Mouse (Mus musculus): Measurements from ENCODE around the gene Lrrc51. TPM values are rescaled to one million over a fixed set of nuclear protein-coding genes. Genes with fewer than 3 reads are reported as not detected.

Lrrc51 gene
- polyA plus RNA-seq, 1 experiment, result 25.0 TPM

DNA sequence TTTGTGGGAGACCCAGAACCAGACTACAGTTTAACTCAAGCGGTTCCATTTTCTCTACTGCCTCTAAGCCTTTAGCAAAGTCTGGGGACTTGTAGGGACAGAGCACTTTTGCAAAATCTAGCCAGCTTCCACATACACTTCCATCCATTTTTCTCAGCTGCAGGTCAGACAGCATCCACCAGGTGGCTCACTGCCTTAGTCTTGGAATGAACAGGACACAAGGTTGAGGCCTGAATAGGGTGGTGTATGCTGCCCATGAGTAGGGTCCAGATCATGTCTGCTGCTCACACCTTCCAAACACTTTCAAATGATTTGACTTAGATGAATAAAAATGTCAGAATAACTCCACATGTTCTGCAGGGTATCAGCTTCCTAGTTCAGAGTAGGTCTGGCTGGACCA lies 15.6 kb downstream of the Lrrc51 start:
- no peak overlapping the region for H3K27ac ChIP-seq (replicated peaks; ENCODE audit: low read depth, low read length)
- no peaks in the 10 kb centered on the region for H3K4me1 ChIP-seq (ENCODE audit: control insufficient read depth, insufficient read depth, insufficient read length, low read length)
- H3K4me3 ChIP-seq (ENCODE audit: insufficient read depth, low read depth, low read length), result no peak overlapping the region

DNA sequence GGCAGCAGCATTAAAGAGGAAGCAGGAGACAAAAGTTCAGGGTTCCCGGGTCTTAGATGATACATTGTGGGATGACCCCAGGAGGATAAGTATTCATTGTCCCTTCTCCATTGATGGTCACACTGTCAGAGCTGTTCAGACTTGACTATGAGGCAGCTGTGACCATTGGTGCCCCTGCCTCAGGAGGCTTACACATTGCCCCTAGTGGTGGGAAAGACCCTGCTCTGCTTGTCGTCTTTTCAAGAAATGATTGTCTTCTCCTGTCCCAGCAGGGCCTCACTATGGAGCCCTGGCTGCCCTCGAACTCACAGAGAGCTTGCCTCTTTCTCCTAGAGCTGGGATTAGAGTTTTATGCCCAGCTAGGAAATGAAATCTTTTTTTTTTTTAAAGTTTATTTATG lies 21.7 kb downstream of the Lrrc51 start:
- Histone ChIP-seq H3K4me3 (ENCODE audit: insufficient read depth, low read depth, low read length) (no peak overlapping the region), H3K4me1 (ENCODE audit: control insufficient read depth, insufficient read depth, insufficient read length, low read length) (peaks cover 17% of the 10 kb centered on the region), H3K27ac (replicated peaks; ENCODE audit: low read depth, low read length) (no peak overlapping the region)

- Histone ChIP-seq H3K4me3 (ENCODE audit: insufficient read depth, low read depth, low read length) (no peak overlapping the region), H3K27ac (replicated peaks; ENCODE audit: low read depth, low read length) (peak overlapping the region; percentile 78; the same call in 1 of the 2 replicates)
Observed at GRCm38 (mm10) chr7:101910138-101910537, 23.6 kb downstream of the Lrrc51 start.

DNA sequence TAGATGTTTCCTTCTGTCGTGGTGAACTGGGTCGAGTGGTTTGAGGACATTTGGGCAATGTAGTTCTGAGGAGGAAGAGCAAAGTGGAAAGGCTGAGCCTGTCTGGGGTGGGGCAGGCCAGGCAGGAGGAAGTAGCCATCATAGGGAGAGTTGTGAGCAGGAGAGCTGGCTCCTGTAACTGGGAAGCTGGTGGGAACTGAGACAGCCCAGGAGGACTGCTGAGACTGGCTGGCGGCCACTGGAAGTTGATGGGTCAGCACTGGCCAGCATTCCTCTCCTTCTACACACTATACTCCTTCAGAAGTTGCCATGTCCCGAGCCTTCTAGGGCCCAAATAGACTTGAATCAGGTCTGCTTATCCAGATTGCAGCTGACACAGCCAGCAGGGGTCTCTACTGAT lies 25.3 kb downstream of the Lrrc51 start:
- H3K4me1 ChIP-seq (ENCODE audit: control insufficient read depth, insufficient read depth, insufficient read length, low read length), result peaks cover 20% of the 10 kb centered on the region
- H3K27ac ChIP-seq (replicated peaks; ENCODE audit: low read depth, low read length), result peak overlapping the region; percentile 78
- peak overlapping the region; percentile 12; the same call in 1 of the 2 replicates for H3K4me3 ChIP-seq (ENCODE audit: insufficient read depth, low read depth, low read length)

More at GRCm38 (mm10) chr7:101910138-101910537, 23.6 kb downstream of the Lrrc51 start:
- peaks cover 20% of the 10 kb centered on the region for H3K4me1 ChIP-seq (ENCODE audit: control insufficient read depth, insufficient read depth, insufficient read length, low read length)

- Histone ChIP-seq H3K4me1 (ENCODE audit: control insufficient read depth, insufficient read depth, insufficient read length, low read length) (peaks cover 20% of the 10 kb centered on the region), H3K27ac (replicated peaks; ENCODE audit: low read depth, low read length) (peak overlapping the region; percentile 97), H3K4me3 (ENCODE audit: insufficient read depth, low read depth, low read length) (peak overlapping the region; percentile 86)
Observed at GRCm38 (mm10) chr7:101906696-101907095, 27.0 kb downstream of the Lrrc51 start.

DNA sequence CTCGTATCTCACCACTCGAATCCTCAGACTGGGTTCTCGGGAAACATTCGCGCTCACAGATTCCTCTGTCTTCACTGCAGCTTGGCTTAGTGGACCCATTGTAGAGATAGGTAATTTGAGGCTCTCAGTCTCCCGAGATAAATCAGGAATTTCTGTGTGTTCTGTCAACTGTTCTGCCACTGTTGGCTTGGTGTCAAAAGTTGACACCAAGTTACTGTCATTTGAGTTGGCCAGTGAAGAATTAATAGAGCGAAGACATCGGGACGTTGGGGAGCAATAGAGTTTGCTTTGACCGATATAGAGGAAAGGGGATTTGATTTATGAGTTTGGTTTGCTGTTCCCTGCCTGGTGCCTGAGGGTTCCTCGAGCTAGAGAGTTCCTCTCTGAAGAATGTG lies 27.4 kb downstream of the Lrrc51 start, which contains the start of gene Tomt:
Tomt (minus strand) TSS at position 73 of the 395 bp plus-strand sequence.
- H3K4me3 ChIP-seq (ENCODE audit: insufficient read depth, low read depth, low read length), result peak within 1 kb of the TSS; percentile 86
- H3K4me1 ChIP-seq (ENCODE audit: control insufficient read depth, insufficient read depth, insufficient read length, low read length), result peaks cover 20% of the 10 kb centered on the region
- H3K27ac ChIP-seq (replicated peaks; ENCODE audit: low read depth, low read length), result peak within 1 kb of the TSS; percentile 97

DNA sequence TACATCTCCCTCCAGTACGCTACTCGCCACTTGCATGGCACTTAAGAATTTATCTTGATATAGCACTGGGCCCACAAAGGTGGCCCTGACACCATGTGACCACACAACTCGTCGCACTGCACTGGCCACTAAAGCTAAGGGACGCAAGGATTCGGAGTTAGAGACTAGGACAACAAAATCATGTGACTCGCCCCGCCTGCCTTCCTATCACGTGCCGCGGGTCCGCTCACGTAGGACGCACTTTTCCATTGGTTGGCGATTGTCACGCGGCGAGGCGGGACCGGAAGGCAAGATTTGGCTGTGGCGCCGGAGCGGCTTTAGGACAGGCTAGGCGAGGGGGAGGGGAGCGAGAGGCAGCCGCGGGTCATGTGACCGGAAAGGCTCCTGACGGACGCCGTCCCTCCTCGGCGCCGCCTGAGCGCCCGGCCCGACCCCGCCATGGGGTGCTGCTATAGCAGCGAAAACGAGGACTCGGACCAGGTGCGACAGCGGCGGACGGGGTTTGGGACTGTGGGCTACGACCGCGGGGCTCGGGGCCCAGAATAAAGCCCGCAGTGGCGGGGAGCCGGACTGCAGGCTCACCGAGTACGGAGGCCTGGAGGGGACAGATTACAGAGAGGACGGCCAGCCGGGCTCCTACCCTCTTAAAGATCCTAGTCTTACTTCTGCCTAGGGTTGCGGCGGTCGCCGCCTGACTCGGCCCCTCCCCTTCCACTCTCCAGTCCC lies 28.0 kb downstream of the Lrrc51 start, which contains the start of gene Lamtor1:
Lamtor1 (plus strand) TSS at position 344 of the 726 bp plus-strand sequence.
- H3K4me3 ChIP-seq (ENCODE audit: insufficient read depth, low read depth, low read length), result peak within 1 kb of the TSS; percentile 86
- H3K4me1 ChIP-seq (ENCODE audit: control insufficient read depth, insufficient read depth, insufficient read length, low read length), result peaks cover 20% of the 10 kb centered on the region
- peak within 1 kb of the TSS; percentile 97 for H3K27ac ChIP-seq (replicated peaks; ENCODE audit: low read depth, low read length)

GRCm38 (mm10) chr7:101902846-101903245 lies 30.8 kb downstream of the Lrrc51 start:
- H3K4me1 ChIP-seq (ENCODE audit: control insufficient read depth, insufficient read depth, insufficient read length, low read length), result peaks cover 3% of the 10 kb centered on the region; the same call in 1 of the 2 replicates
- no peak overlapping the region for H3K4me3 ChIP-seq (ENCODE audit: insufficient read depth, low read depth, low read length)
- H3K27ac ChIP-seq (replicated peaks; ENCODE audit: low read depth, low read length), result no peak overlapping the region

DNA sequence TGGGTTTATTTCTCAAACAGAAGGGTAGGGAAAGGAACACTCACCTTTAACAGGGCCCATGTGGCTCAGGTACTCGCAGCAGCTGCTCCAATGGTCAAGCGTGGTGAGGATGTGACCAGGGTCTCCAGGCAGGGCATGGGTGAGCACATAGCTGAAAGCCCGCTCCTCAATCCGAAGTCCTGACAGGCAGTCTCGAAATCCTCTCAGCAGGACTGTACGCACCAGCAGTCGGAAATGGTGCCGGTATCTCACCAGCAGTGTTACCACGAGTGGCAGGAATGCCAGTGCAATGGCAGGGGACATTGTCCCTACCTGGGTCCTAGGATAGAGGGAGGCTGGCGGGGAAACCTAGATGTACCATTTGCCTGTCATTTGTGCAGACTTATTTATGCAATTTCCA lies 31.7 kb downstream of the Lrrc51 start:
- no peak overlapping the region for H3K27ac ChIP-seq (replicated peaks; ENCODE audit: low read depth, low read length)
- H3K4me1 ChIP-seq (ENCODE audit: control insufficient read depth, insufficient read depth, insufficient read length, low read length), result peaks cover 7% of the 10 kb centered on the region; the same call in 1 of the 2 replicates
- H3K4me3 ChIP-seq (ENCODE audit: insufficient read depth, low read depth, low read length), result no peak overlapping the region

- Histone ChIP-seq H3K27ac (replicated peaks; ENCODE audit: low read depth, low read length) (0 out of 2 replicates have a peak overlapping the region, but pooled peaks have one; percentile 26), H3K4me1 (ENCODE audit: control insufficient read depth, insufficient read depth, insufficient read length, low read length) (peaks cover 4% of the 10 kb centered on the region; the same call in 1 of the 2 replicates), H3K4me3 (ENCODE audit: insufficient read depth, low read depth, low read length) (no peak overlapping the region)
Observed at GRCm38 (mm10) chr7:101900331-101901097, 33.2 kb downstream of the Lrrc51 start.

DNA sequence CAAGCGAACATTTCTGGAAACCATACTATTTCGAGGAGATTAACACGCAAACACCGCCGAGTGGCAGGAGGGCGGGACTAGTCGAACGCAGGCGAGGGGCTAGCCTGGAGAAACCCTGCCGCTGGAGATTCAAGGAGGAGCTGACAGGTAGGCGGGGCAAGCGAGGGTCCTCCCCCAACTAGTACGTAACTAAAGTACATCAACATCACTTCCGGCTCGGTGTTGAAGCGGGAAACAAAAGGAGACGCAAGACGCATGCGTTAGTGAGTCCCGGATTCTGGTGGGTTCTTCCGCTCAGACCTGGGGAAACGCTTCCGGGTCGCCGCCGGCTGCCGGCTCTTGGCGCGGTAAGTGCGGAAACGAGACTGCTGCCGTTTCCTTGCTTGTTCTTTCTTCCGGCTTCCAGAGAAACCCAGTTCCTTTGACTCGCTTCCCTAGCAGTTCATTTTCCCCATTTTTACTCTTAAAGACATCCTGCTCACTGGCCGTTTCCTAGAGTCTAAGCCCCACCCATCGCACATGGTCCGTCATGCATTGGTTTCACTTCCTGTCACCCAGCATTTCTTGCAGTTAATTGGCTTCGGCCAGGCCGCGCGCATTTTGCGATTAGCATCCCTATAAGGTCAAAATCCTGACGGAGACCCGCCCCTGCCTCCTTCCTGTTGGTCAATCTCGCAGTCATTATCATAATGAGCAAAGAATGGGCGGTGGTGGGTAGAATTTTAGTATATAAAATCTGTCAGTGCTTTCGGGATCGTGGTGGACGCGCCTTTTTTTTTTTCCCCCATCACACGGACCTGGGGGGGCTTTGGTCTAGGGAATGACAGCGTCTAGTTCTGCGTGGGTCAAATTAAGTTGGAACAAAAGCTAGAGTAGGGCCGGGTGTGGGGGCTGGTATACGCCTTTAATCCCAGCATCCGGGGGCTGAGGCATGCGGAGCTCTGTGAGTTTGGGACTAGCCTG lies 37.3 kb downstream of the Lrrc51 start:
- H3K4me1 ChIP-seq (ENCODE audit: control insufficient read depth, insufficient read depth, insufficient read length, low read length), result peaks cover 4% of the 10 kb centered on the region; the same call in 1 of the 2 replicates
- H3K4me3 ChIP-seq (ENCODE audit: insufficient read depth, low read depth, low read length), result peak overlapping the region; percentile 80
- peak overlapping the region; percentile 97 for H3K27ac ChIP-seq (replicated peaks; ENCODE audit: low read depth, low read length)

DNA sequence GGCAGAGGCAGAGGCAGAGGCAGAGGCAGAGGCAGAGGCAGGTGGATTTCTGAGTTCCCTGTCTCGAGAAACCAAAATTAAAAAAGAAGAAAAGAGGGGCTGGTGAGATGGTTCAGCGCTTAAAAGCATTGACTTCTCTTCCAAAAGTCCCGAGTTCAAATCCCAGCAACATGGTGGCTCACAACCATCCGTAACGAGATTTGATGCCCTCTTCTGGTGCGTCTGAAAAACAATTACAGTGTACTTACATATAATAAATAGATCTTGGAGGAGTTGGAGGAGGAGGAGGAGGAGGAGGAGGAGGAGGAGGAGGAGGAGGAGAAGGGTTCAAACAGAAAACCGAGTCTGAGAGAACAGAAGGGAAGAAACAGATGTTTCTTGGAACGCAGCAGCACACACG lies 38.0 kb downstream of the Lrrc51 start:
- peak overlapping the region; percentile 83 for H3K27ac ChIP-seq (replicated peaks; ENCODE audit: low read depth, low read length)
- H3K4me1 ChIP-seq (ENCODE audit: control insufficient read depth, insufficient read depth, insufficient read length, low read length), result peaks cover 4% of the 10 kb centered on the region; the same call in 1 of the 2 replicates
- H3K4me3 ChIP-seq (ENCODE audit: insufficient read depth, low read depth, low read length), result peak overlapping the region; percentile 80

DNA sequence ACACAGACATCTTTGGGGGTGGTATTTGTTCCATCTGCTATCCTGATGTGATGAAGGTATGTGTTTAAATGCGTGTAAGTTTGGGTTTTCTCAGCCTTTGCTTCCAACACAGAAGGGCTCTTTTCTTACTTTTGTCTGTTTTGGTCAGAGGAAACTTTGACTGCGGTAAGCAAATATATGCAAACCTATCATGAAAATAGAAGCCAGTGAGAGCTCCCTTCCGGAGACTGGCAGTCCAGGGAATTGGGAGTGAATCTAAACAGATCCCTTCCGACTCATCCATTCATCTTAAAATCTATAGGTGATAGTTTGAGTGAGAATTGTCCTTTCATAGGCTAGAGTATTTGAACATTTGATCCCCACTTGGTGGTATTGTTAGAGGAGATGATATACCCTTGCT lies 45.2 kb downstream of the Lrrc51 start:
- no peak overlapping the region for H3K27ac ChIP-seq (replicated peaks; ENCODE audit: low read depth, low read length)
- no peak overlapping the region for H3K4me3 ChIP-seq (ENCODE audit: insufficient read depth, low read depth, low read length)
- no peaks in the 10 kb centered on the region for H3K4me1 ChIP-seq (ENCODE audit: control insufficient read depth, insufficient read depth, insufficient read length, low read length)

DNA sequence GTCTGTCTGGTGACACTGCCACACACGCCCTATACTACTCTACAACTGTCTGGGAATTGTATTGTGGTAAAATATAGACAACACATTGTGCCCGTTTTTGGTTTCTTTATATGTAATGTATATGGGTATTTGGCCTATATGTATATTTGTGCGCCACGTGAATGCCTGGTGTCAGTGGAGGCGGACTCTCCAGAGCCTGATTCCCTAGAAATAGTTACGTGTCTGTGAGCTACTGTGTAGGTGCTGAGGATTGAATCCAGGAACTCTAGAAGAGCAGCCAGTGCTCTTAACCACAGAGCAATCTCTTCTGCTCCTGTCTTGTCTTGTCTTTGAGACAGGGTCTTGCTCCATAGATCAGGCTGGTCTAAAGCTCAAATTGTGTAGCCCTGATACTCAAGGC lies 47.4 kb downstream of the Lrrc51 start:
- no peak overlapping the region for H3K27ac ChIP-seq (replicated peaks; ENCODE audit: low read depth, low read length)
- H3K4me3 ChIP-seq (ENCODE audit: insufficient read depth, low read depth, low read length), result no peak overlapping the region
- H3K4me1 ChIP-seq (ENCODE audit: control insufficient read depth, insufficient read depth, insufficient read length, low read length), result peaks cover 14% of the 10 kb centered on the region; the same call in 1 of the 2 replicates

Measured in brown adipose tissue, adult 24 weeks (tissue).